Mouse (Mus musculus) forebrain, embryonic 12.5 days (tissue): ENCODE data around the gene Ccdc51. TPM values are rescaled to one million over a fixed set of nuclear protein-coding genes. Genes with fewer than 3 reads are reported as not detected.

Experiments used
- ATAC-seq: fragments of 200-750 bp; cut with Nextera tagmentation; 2 replicates; pipeline ENCODE4 v1.8.0; 2017; ENCODE audit warnings: moderate TSS enrichment; ENCODE audit not compliant: low FRiP score
- H3K27ac ChIP-seq: fragments of 300-500 bp; sonication (generic); 2 replicates; pipeline ENCODE4 v1.5.1; 2016; ENCODE audit warnings: mild to moderate bottlenecking
- H3K27me3 ChIP-seq: fragments of 300-500 bp; sonication (generic); 2 replicates; pipeline ENCODE4 v1.6.1; 2016; ENCODE audit warnings: mild to moderate bottlenecking
- H3K36me3 ChIP-seq: fragments of 300-500 bp; sonication (generic); replicated peaks from 2 replicates; pipeline ENCODE4 v1.6.1; 2016; ENCODE audit warnings: mild to moderate bottlenecking
- H3K4me1 ChIP-seq: fragments of 300-500 bp; sonication (generic); 2 replicates; pipeline ENCODE4 v1.6.1; 2016
- H3K4me2 ChIP-seq: fragments of 300-500 bp; sonication (generic); 2 replicates; pipeline ENCODE4 v1.6.1; 2016; ENCODE audit warnings: mild to moderate bottlenecking, moderate library complexity
- H3K4me3 ChIP-seq: fragments of 300-500 bp; sonication (generic); replicated peaks from 2 replicates; pipeline ENCODE4 v1.5.1; 2016; ENCODE audit warnings: mild to moderate bottlenecking
- H3K9ac ChIP-seq: fragments of 300-500 bp; sonication (generic); 2 replicates; pipeline ENCODE4 v1.6.1; 2016; ENCODE audit warnings: mild to moderate bottlenecking
- H3K9me3 ChIP-seq: fragments of 300-500 bp; sonication (generic); 2 replicates; pipeline ENCODE4 v1.6.1; 2016
- WGBS: fragments of 180-500 bp; shearing (Covaris S2); methylation state at CpG from one replicate; pipeline ENCODE4 v1.1.7; 2016; 5-methylcytosine and 5-hydroxymethylcytosine counted together
- polyA plus RNA-seq: library from polyadenylated mRNA; unstranded; fragments of >200 nt; fragmentation: Nextera tagmentation; extraction: Ambion mirVana; gene quantifications from 2 replicates; pipeline ENCODE4 v1.2.1, GENCODE M21; 2016

Gene Ccdc51
- polyA plus RNA-seq, 1 experiment from 2014 or later, result 13.9 TPM

GRCm38 (mm10) chr9:109092799-109093198 is 10.5 kb downstream of the Ccdc51 start:
- Histone ChIP-seq H3K36me3 (peaks cover 29% of the 10 kb centered on the region), H3K9me3 (no peaks in the 10 kb centered on the region), H3K27me3 (peaks cover 5% of the 10 kb centered on the region; the same call in 1 of the 2 replicates), H3K9ac (no peak overlapping the region), H3K4me2 (no peak overlapping the region), H3K4me1 (peaks cover 49% of the 10 kb centered on the region), H3K4me3 (no peak overlapping the region), H3K27ac (no peak overlapping the region)
- no peak for ATAC-seq
- WGBS, result 57% methylated on average over 6 of the region's 6 CpGs

GRCm38 (mm10) chr9:109093786-109094552 is 11.7 kb downstream of the Ccdc51 start:
- H3K4me3 ChIP-seq, result peak overlapping the region; percentile 74
- peak overlapping the region; percentile 95 for H3K4me2 ChIP-seq
- H3K36me3 ChIP-seq, result peaks cover 30% of the 10 kb centered on the region
- H3K27me3 ChIP-seq, result peaks cover 5% of the 10 kb centered on the region; the same call in 1 of the 2 replicates
- no peaks in the 10 kb centered on the region for H3K9me3 ChIP-seq
- peaks cover 59% of the 10 kb centered on the region for H3K4me1 ChIP-seq
- peak overlapping the region; percentile 100 for H3K27ac ChIP-seq
- no peak for ATAC-seq
- H3K9ac ChIP-seq, result peak overlapping the region; percentile 97; the same call in 1 of the 2 replicates
- WGBS, result 12% methylated on average over 11 of the region's 11 CpGs

- H3K4me1 ChIP-seq, result peaks cover 64% of the 10 kb centered on the region
- ATAC-seq, result peak; percentile 5
- H3K9ac ChIP-seq, result peak overlapping the region; percentile 97
- peak overlapping the region; percentile 95 for H3K4me2 ChIP-seq
- no peaks in the 10 kb centered on the region for H3K9me3 ChIP-seq
- peaks cover 35% of the 10 kb centered on the region for H3K36me3 ChIP-seq
- peaks cover 5% of the 10 kb centered on the region; the same call in 1 of the 2 replicates for H3K27me3 ChIP-seq
- H3K4me3 ChIP-seq, result peak overlapping the region; percentile 74
- 2% methylated on average over 21 of the region's 21 CpGs for WGBS
- H3K27ac ChIP-seq, result peak overlapping the region; percentile 100
Observed at GRCm38 (mm10) chr9:109094553-109095136, 12.4 kb downstream of the Ccdc51 start.

GRCm38 (mm10) chr9:109095137-109095982 is 13.1 kb downstream of the Ccdc51 start, which contains the start of gene Plxnb1:
TSS of gene Plxnb1 (plus strand) at chr9:109095389.
- Histone ChIP-seq H3K9ac (peak within 1 kb of the TSS; percentile 97), H3K27me3 (peaks cover 5% of the 10 kb centered on the region; the same call in 1 of the 2 replicates), H3K4me1 (peaks cover 61% of the 10 kb centered on the region), H3K4me3 (peak within 1 kb of the TSS; percentile 74), H3K36me3 (peaks cover 37% of the 10 kb centered on the region), H3K27ac (peak within 1 kb of the TSS; percentile 100), H3K4me2 (peak within 1 kb of the TSS; percentile 95), H3K9me3 (no peaks in the 10 kb centered on the region)
- ATAC-seq, result peak; percentile 74
- under 1% methylated on average over 83 of the region's 102 CpGs for WGBS

GRCm38 (mm10) chr9:109096251-109096661 is 14.0 kb downstream of the Ccdc51 start:
- Histone ChIP-seq H3K27me3 (peaks cover 5% of the 10 kb centered on the region; the same call in 1 of the 2 replicates), H3K9ac (peak overlapping the region; percentile 97), H3K9me3 (no peaks in the 10 kb centered on the region), H3K4me3 (peak overlapping the region; percentile 74), H3K27ac (peak overlapping the region; percentile 100), H3K4me1 (peaks cover 56% of the 10 kb centered on the region), H3K4me2 (peak overlapping the region; percentile 95), H3K36me3 (peaks cover 41% of the 10 kb centered on the region)
- no peak; the same call in 1 of the 2 replicates for ATAC-seq
- WGBS, result 8% methylated on average over 9 of the region's 9 CpGs

- H3K36me3 ChIP-seq, result peaks cover 41% of the 10 kb centered on the region
- H3K27me3 ChIP-seq, result peaks cover 2% of the 10 kb centered on the region; the same call in 1 of the 2 replicates
- peak overlapping the region; percentile 100 for H3K27ac ChIP-seq
- H3K9me3 ChIP-seq, result no peaks in the 10 kb centered on the region
- 0 out of 2 replicates have a peak, but pooled peaks have one; percentile 5 for ATAC-seq
- WGBS, result 10% methylated on average over 6 of the region's 6 CpGs
- peak overlapping the region; percentile 95 for H3K4me2 ChIP-seq
- H3K9ac ChIP-seq, result peak overlapping the region; percentile 97
- H3K4me1 ChIP-seq, result peaks cover 56% of the 10 kb centered on the region
- H3K4me3 ChIP-seq, result peak overlapping the region; percentile 74
Observed at GRCm38 (mm10) chr9:109096856-109097255, 14.6 kb downstream of the Ccdc51 start.

- ATAC-seq, result no peak
- Histone ChIP-seq H3K36me3 (peaks cover 41% of the 10 kb centered on the region), H3K4me1 (peaks cover 56% of the 10 kb centered on the region), H3K9me3 (no peaks in the 10 kb centered on the region), H3K4me2 (peak overlapping the region; percentile 95), H3K9ac (peak overlapping the region; percentile 97), H3K4me3 (peak overlapping the region; percentile 74), H3K27me3 (no peaks in the 10 kb centered on the region), H3K27ac (peak overlapping the region; percentile 100)
- 15% methylated on average over 6 of the region's 6 CpGs for WGBS
Observed at GRCm38 (mm10) chr9:109097291-109097690, 15.0 kb downstream of the Ccdc51 start.

- H3K4me1 ChIP-seq, result peaks cover 56% of the 10 kb centered on the region
- H3K4me2 ChIP-seq, result peak overlapping the region; percentile 95
- H3K9ac ChIP-seq, result peak overlapping the region; percentile 97
- peak overlapping the region; percentile 74 for H3K4me3 ChIP-seq
- WGBS, result 65% methylated on average over 5 of the region's 5 CpGs
- no peaks in the 10 kb centered on the region for H3K27me3 ChIP-seq
- peaks cover 42% of the 10 kb centered on the region for H3K36me3 ChIP-seq
- no peaks in the 10 kb centered on the region for H3K9me3 ChIP-seq
- no peak for ATAC-seq
- peak overlapping the region; percentile 100 for H3K27ac ChIP-seq
Observed at GRCm38 (mm10) chr9:109097831-109098230, 15.5 kb downstream of the Ccdc51 start.

GRCm38 (mm10) chr9:109098366-109098765 is 16.1 kb downstream of the Ccdc51 start:
- peaks cover 45% of the 10 kb centered on the region for H3K36me3 ChIP-seq

GRCm38 (mm10) chr9:109098969-109099368 is 16.7 kb downstream of the Ccdc51 start:
- peak overlapping the region; percentile 97; the same call in 1 of the 2 replicates for H3K9ac ChIP-seq
- H3K27ac ChIP-seq, result peak overlapping the region; percentile 100; the same call in 1 of the 2 replicates
- peaks cover 46% of the 10 kb centered on the region for H3K4me1 ChIP-seq
- peaks cover 51% of the 10 kb centered on the region for H3K36me3 ChIP-seq
- no peaks in the 10 kb centered on the region for H3K27me3 ChIP-seq
- ATAC-seq, result no peak
- peak overlapping the region; percentile 95 for H3K4me2 ChIP-seq
- peak overlapping the region; percentile 74; the same call in 1 of the 2 replicates for H3K4me3 ChIP-seq
- 64% methylated on average over 6 of the region's 6 CpGs for WGBS
- no peaks in the 10 kb centered on the region for H3K9me3 ChIP-seq

More at GRCm38 (mm10) chr9:109098366-109098765, 16.1 kb downstream of the Ccdc51 start:
- H3K9ac ChIP-seq, result peak overlapping the region; percentile 97
- no peaks in the 10 kb centered on the region for H3K27me3 ChIP-seq
- ATAC-seq, result no peak
- H3K4me1 ChIP-seq, result peaks cover 52% of the 10 kb centered on the region
- H3K9me3 ChIP-seq, result no peaks in the 10 kb centered on the region
- WGBS, result 92% methylated on average over 8 of the region's 8 CpGs
- H3K4me3 ChIP-seq, result peak overlapping the region; percentile 74
- H3K27ac ChIP-seq, result peak overlapping the region; percentile 100
- H3K4me2 ChIP-seq, result peak overlapping the region; percentile 95

- Histone ChIP-seq H3K27me3 (no peaks in the 10 kb centered on the region), H3K36me3 (peaks cover 66% of the 10 kb centered on the region), H3K4me1 (peaks cover 43% of the 10 kb centered on the region), H3K4me3 (no peak overlapping the region), H3K9me3 (no peaks in the 10 kb centered on the region), H3K4me2 (no peak overlapping the region), H3K9ac (no peak overlapping the region), H3K27ac (no peak overlapping the region)
- ATAC-seq, result no peak
- 89% methylated on average over 20 of the region's 20 CpGs for WGBS
Observed at GRCm38 (mm10) chr9:109100307-109100928, 18.1 kb downstream of the Ccdc51 start.
